Mouse (Mus musculus) heart, postnatal 0 days (tissue): Measurements from ENCODE around the gene Neurod2.

Experiments used
- CTCF ChIP-seq: IDR thresholded peaks from 2 replicates; pipeline ENCODE4 v1.5.1; 2016; ENCODE audit warnings: antibody characterized with exemption, control low read depth, low read depth
- EP300 ChIP-seq: IDR thresholded peaks from 2 replicates; pipeline ENCODE4 v1.6.1; 2016; ENCODE audit warnings: antibody characterized with exemption, low read depth

DNA sequence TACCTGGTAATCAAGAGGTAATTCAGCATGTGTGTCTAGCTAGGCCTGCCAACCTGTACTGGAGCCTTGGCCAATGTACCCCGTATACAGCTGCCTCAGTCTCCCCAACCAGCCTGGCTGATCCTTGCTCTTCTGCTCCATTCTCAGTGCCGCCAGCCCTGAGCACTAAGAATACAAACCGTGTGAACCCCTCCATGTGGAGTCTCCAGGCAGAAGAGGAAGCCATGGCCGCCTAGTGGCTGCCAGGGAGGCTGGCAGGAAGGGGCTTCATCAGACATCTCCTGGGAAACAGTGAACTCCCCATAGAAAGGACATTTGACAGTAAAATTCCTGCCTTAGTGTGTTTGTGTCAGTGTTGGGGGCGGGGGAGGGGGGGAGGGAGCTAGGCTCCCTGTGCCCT is 33.2 kb downstream of the Neurod2 start:
- TF ChIP-seq CTCF (peak; percentile 55), EP300 (no peak)
